Mouse (Mus musculus) naive thymus-derived CD4-positive, alpha-beta T cell, adult 2 months (primary cell): ENCODE measurements around the gene Them7.

Experiments
- DNase-seq: peaks from one replicate; pipeline ENCODE4 v3.0.0-alpha.2; 2011; ENCODE audit warnings: low read depth

Gene Them7

DNA sequence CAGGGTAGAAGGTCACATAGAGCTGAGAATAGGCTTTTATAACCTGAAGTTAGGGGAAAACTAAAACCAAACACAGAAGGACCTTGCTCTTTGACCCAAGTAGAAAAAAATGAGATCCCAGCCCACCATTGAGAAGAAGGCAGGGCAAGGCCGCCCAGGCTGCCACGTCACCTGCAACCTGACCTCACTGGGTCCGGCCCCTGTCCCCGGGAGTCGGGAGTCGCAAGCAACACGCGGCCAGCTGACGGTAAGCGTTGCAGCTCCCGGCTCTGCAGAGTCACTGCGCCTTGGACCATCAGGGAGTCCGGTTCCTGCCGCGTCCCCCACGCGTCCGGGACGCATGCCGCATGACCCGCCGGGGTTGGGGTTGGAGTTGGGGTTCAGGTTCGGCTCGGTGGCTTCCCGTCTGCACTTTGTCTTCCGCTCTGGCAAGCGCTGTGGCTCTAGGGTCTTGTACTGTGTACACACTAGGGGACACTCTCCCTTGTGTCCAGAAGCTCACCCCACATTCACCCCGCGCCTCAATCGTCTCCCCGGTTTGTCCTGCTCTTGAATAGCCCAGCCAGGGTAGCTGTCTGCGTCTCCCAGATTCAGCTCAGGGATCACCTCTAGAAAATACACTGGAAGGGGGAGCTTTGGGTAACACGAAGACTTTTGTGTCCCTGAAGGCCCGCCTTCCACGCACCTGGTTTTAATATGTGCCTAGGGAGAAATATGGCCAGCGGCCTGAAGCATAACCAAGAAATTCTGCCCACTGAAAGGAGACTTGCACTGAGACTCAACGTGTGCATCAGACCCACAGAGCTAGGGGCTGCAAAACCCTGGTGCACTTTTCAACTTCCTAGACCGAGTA is at the start of gene Them7:
Gene Them7, plus strand, starts transcription at position 187 of the 853 bp plus-strand sequence.
- DNase-seq = no peak

DNA sequence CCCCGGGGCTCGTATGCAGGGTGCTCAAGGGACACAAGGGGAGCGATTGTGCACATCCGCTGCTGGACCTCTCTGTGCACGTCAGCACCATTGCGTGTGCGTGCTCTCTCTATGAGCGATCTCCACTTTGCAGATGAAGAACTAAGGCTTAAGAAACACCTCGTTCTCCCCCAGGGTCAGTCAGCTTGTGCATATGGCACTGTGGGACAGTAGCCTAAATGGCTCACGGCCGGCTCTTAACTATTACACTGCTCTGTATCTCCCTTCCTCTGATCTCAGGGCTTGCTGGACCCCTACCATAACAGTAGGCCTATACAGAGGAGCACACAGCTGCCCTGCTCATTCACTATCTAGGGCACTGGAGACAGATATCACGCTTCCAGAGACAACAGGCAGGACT is 45.2 kb upstream of the Them7 start:
- no peak for DNase-seq

GRCm38 (mm10) chr2:105182501-105182900 is 41.6 kb upstream of the Them7 start:
- DNase-seq = no peak

DNA sequence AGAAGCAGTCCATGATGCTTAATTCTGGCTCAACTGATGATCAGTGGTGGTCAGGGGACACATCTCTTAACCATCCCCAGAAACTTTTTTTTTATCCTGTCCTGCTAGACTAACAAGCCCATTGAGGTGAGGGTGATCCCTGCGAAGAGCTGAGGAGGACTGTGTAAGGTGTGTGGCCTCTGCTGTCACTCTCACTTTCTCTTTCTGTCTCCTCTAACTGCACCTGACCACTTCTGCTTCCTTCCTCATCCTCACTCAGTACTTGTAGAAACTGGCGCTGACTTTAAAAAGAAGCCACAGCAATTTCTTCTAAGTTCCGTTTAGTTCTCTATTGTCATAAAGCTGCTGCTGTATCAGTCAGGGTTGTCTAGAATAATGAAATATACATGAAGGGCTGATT is 39.0 kb upstream of the Them7 start:
- DNase-seq = no peak

DNA sequence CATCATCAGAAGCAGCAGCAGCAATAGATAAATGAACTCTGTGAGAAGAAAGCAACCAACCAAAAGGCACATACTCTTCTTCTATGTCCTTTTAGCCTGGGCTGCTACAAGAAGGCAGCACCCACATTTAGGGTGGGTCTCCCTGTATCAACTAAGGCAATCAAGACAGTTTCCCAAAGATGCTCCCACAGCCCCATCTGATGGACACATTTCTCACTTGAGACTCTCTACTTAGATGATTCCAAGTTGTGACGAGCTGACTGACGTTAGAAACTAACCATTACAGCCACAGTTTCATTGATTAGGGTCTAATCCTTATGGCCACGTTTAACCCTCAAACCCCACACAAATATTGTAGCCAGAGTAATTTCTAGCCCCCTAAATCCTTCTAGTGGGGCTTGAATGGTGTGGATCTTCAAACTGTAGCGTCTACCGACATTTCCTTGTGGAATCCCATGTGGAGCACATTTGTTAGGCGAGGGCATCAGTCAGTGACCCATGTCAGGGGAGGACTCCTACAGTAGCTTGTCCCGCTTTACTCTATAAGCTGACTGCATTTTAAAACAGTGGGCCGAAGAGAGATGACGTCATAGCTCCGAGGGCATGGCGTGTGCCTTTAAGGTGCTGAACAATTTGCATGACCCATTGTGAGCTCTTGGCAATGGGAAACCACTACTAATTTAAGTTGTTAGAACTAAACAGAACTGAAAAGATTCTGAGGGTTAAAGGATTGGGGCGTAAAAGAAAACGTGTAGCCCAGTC is 38.2 kb upstream of the Them7 start:
- no peak for DNase-seq

DNA sequence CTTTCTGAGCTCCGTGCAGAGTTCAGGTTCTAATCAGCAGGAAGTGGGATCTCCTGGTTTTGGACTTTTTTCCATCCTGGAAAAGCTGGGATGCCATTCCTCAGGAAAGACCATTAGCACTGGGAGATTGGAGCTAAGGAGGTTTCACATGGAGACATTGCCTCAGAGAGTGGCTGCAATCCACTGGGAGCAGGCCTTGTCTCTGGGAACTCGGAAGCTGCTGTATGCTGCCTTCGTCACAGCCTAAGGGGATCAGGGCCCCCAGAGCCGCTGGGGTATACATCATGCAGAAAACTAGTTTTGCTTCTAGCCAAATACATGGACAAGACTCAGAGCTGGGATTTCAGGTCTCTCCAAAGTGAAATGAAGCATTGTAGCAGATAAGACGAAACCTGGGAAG is 37.5 kb upstream of the Them7 start:
- no peak for DNase-seq

- DNase-seq = peak; percentile 8
These were observed 35.9 kb upstream of the Them7 start for GRCm38 (mm10) chr2:105188182-105188581.

DNA sequence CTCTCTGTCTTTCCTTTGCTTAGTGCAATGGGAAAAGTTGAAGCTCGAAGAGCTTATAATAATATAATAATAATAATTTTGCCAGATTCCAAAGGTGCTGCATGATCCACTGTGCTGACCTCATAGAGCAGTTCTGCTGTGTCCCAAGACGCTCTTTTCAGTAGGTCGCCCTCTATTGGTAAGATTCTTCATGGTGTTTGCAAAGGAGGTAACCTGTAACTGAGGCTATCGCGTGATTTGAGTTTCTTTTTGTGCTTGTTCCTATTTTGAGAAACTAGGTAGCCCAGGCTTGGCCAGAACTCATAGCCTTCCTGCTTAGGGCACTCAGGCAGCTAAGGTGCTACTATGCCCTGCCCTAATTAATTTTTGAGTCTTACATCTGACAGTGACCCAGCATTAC is 34.8 kb upstream of the Them7 start:
- DNase-seq = peak; percentile 4

- DNase-seq = no peak
These were observed 24.0 kb upstream of the Them7 start for GRCm38 (mm10) chr2:105200152-105200551.

DNA sequence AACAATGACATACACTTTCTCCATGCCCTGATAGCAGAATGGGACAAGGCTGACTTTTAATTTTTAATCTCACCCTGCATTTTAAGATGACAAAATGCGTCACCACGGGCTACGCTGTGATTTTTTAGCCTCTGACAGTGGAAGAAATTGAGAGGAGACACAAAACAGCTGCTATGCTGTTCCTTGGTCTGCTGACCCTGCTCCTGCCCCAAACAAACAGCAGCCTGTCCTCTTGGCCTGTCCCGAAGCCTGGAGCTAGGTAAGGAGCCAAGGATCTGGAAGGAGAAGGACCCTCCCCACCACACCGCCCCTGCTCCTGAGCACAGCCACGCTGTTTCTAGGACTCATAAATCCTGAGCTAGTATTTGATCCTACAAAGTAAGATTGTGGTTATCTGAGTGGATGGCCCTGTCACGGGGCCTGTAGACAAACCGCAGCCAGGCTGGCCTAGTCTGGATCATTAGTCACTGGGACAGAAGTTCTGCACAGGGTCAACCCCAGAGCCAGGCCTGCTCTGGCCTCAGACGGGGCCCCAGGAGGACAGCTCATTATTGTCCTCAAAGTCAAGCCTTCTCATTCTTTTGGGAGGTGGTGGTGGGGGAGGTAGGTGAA is 17.5 kb upstream of the Them7 start:
- no peak for DNase-seq

DNA sequence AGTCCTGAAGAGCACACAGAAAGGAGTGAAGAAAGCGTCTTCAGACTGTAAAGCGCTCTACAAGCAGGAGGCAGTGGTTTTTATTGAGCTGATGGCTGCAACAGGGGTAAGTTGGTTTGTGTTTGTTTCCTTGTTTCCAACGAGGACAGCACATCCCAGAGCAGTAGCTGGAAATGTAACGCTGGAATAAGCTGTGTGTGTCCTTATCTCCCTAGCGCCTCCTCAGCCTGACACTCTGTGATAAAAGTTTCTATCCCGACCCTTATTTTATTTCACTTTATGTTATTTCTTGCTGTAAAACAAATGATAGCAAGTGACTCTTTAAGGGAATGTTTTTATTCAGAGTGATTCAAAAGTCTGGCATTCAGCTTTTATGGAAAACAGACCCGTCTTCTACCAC is 11.3 kb upstream of the Them7 start:
- no peak for DNase-seq

- DNase-seq = no peak
These were observed 8.2 kb upstream of the Them7 start for GRCm38 (mm10) chr2:105215914-105216313.

- no peak for DNase-seq
These were observed 4.9 kb upstream of the Them7 start for GRCm38 (mm10) chr2:105219229-105219628.

GRCm38 (mm10) chr2:105219664-105220063 is 4.5 kb upstream of the Them7 start:
- no peak for DNase-seq

- DNase-seq = no peak
These were observed 3.3 kb upstream of the Them7 start for GRCm38 (mm10) chr2:105220738-105221303.

DNA sequence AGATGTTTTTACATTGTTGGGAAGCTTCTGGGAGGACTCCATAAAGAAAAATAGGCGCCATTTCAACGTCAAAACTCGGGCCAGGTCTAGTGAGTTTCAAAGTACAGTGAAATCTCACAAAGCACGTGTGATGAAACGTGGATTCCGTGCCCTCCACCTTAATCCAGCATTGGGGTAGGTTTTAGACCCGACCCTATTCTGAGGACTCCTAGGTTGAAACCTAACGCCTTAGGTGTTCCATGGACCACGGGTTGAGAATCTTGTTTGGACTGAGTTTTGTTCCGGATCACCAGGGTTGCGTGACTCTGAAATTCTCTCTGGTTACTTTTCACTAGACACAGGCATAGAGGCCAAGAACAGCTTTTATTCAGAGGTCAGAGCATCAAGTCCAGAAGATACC is 514 bp upstream of the Them7 start:
- no peak for DNase-seq

DNA sequence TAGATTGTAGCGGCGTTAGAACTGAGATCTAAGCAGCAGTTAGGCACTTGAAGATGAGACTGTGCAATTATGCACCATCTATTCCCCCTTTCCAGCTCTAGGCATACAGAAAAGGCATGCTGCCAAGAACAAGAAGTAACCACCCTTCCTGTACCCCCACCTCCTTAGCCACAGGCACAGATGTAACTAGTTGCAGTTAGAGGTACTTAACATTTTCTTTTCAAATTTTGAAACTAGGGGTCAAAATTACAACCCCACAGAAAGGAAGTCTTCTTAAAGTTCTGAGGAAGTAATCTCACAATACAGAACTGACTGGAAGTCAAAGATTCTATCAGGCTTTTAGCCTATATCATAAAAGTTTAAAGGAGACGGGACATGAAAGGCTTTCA is 861 bp downstream of the Them7 start:
- no peak for DNase-seq

GRCm38 (mm10) chr2:105226297-105226958 is 2.3 kb downstream of the Them7 start:
- no peak for DNase-seq

- no peak for DNase-seq
These were observed 4.3 kb downstream of the Them7 start for GRCm38 (mm10) chr2:105228416-105228815.

DNA sequence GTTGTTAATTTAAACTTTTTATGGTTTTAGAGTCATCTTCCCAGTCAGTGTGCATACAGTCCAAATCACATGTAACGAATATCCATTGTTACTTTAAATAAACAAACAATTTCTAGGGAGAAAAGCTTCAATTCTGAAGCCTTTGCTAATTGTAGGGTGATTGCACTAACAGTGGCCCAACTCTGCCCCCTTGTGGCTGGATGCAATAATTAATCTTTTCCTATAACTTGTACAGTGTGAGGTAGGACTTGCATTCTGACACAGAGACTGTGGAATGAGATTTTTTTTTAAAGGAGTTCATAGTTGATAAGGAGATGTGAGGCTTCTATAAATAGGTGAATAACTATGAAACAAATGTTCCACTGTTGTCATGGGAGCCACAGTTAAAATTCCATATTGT is 6.2 kb downstream of the Them7 start:
- peak; percentile 52 for DNase-seq

DNA sequence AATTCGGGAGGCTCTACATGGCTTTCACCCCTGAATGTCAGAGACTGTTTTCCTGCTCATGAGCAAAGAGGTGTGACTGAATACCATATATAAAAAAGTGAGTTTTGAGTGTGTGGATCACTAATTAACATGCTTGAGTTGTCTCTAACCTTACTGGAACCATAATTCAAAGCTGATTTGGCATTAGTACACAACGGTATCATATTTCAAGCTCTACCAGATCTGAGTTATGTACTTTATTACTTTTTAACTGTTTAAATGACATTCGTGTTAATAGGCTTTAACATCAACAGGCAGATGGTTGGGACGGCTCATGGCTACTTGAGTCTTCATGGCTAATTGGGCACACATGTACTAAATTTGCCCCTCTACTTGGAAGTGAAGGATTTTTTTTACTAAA is 8.3 kb downstream of the Them7 start:
- no peak for DNase-seq

DNA sequence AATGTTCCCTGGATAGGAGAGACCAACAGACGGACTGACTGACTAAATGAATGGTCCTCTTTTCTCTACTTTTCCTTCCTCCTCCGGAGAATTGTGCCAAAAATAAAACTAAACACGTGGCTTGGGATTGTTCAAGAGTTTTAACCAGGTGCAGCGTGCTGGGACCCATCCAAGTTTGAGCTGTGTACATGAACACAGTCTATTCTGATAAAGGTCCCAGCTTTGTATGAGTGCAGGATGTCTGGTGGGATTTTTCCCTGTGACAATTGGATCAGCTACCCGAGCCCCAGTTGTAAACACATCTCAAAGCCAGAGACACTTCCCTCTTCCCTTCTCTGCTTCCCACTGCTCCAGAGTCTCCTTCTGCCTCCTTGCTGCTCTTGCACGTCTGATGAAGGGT is 10.2 kb downstream of the Them7 start:
- DNase-seq = no peak
